Mouse (Mus musculus): ENCODE data around the gene Rspo3.

Gene Rspo3

DNA sequence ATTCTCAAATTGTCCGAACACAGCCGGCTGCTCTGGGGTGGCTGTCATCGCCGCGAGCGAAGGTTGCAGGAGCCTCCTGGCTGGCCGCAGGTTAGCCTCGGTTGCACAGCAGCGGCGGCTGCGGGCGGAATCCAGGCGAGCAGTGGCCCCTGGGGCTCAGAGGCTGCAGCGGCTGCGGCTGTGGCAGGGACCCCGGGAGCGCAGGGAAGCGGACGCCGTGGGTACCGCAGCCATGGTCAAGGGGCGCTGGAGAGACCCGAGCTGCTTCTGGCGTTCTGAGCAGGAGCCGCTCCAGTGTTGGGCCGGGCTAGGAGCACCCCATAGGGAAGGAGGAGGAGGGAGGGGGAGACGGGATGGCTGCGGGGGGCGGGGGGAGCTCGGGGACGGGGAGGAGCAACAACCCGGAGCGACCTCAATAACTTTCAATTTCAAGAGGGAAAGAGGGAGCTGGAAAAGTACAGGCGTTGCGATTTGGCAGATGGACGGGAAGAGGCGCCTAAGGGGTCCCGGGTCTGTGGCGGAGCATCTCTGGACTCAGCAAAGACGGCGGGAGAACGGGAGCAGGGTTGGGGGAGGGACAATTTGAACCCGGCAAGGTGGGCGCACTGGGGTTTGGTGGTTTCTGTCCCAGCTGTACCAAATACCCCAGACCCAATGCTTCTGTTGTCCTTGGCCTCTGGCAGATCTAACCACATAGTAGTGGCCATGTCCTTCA, at the start of gene Rspo3:
TSS of gene Rspo3 (minus strand) at position 322 of the 715 bp plus-strand sequence.
- DNase-seq (ENCODE audit: low spot score in 2 of 2): peak in 1 of 2 experiments; percentile 40

GRCm38 (mm10) chr10:29581940-29582339, 46.3 kb upstream of the Rspo3 start:
- no peak for DNase-seq (ENCODE audit: low spot score in 2 of 2)

DNA sequence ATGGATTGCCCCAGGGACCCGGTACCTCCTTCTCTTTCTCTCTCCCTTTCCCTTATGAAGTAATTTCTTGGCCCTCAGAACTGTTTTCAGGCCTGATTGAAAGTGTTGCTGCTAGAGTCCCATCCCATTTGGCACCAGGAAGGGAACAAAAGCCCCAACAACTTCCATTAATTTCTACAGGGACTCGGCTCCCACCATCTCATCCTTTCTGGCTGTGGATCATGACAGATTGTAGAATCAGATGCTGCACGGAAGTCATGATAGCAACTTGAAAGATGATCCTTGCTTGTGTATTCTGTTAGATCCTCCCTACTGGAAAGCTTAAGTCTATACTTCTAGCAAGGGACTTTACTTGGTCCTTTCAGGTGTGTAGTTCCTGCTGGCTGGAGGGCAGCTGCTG, 45.8 kb upstream of the Rspo3 start:
- DNase-seq (ENCODE audit: low spot score in 2 of 2): no peak

GRCm38 (mm10) chr10:29555983-29556382, 20.3 kb upstream of the Rspo3 start:
- no peak for DNase-seq (ENCODE audit: low spot score in 2 of 2)

GRCm38 (mm10) chr10:29554365-29554764, 18.7 kb upstream of the Rspo3 start:
- DNase-seq (ENCODE audit: low spot score in 2 of 2): no peak

DNA sequence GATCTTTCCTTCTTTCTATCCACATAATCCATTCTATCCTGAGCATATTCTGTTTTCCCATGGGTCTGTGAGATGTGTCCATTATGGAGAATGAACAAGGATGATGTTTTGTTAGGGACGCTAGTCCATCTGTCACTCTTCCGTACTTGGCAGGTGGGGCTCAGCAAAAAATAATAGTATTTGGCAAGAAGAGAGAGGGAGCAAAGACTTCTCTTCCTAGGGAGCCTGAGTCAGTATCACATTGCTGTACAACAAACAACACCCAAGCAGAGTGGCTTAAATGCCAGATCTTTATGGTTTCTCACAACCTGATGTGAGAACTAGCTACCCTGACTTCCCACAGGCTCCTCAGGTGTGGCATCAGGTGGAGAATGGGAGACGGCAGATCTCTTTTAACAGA, 7.3 kb upstream of the Rspo3 start:
- DNase-seq (ENCODE audit: low spot score in 2 of 2): no peak

GRCm38 (mm10) chr10:29539516-29539915, 3.8 kb upstream of the Rspo3 start:
- DNase-seq (ENCODE audit: low spot score in 2 of 2): no peak

- no peak for DNase-seq (ENCODE audit: low spot score in 2 of 2)
Measured at GRCm38 (mm10) chr10:29538791-29539190, 3.1 kb upstream of the Rspo3 start.

GRCm38 (mm10) chr10:29534830-29535227, 838 bp downstream of the Rspo3 start:
- no peak for DNase-seq (ENCODE audit: low spot score in 2 of 2)

DNA sequence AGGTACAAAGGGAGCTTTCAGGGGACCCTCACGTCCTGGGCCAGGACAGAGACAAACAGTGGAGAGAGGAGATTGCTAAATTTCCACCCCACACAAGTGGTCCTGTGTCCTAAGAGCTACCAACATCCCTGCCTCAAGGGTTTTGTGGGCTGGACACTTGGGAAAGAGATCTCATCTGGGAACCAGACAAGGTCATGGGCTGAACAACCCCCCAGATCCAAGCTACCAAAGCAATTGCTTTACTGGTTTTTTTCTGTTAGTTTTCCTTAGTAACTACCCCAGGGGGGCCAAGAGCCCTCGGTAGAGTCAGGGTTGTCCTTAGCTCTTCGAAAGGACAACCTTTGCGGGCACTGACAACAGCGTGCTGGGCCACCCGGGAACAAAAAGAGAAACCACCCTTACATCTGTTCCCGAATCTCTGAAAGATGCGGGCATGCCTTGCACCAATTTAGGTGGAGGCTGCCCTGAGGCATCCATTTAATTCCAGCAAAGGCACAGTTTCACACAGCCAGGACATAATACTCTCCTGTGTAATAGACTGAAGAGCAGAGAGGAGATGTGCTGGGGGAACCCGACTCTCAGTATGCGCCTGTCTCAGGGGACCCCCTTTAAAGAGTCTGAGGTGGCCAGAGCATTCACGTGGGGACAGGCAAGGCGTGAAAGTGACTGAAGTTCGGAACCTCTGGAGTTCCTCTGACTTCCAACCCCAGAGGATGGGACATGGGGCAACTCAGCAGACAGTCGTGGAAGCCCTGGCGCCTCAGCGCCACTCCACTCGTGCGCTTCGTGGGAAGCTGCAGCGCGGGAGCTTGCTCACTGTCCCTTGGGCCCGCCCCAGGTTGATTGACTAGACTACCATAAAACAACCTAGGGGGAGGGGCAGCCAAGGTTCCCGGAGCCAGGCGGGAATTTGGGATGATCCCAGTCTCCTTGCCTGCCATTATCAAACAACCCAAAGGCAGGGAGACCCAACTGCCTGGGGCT, 1.5 kb downstream of the Rspo3 start:
- DNase-seq (ENCODE audit: low spot score in 2 of 2): peak in 1 of 2 experiments; percentile 18

- DNase-seq (ENCODE audit: low spot score in 2 of 2): peak; percentile 74 to 86
Measured at GRCm38 (mm10) chr10:29532821-29533715, 2.6 kb downstream of the Rspo3 start.

GRCm38 (mm10) chr10:29513563-29513962, 22.1 kb downstream of the Rspo3 start:
- no peak for DNase-seq (ENCODE audit: low spot score in 2 of 2)

DNA sequence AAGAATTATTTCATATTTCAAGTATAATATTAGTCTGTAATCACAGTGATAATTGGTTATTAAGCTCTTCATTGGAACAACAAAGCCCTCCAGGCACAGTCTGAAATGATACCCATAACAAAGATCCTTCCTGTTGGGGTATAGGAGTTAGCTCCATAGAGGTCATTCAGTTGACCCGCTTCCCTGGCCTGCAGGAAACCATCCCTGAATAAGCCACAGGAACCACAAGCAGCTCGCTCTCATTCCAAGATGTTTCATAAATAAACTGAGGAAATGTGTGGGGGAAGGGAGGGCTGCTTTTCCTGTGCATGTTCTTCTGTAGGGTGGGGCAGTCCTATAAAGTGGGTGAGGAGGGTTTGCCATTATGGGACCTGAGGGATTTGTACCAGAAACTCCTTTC, 27.5 kb downstream of the Rspo3 start:
- no peak for DNase-seq (ENCODE audit: low spot score in 2 of 2)

DNA sequence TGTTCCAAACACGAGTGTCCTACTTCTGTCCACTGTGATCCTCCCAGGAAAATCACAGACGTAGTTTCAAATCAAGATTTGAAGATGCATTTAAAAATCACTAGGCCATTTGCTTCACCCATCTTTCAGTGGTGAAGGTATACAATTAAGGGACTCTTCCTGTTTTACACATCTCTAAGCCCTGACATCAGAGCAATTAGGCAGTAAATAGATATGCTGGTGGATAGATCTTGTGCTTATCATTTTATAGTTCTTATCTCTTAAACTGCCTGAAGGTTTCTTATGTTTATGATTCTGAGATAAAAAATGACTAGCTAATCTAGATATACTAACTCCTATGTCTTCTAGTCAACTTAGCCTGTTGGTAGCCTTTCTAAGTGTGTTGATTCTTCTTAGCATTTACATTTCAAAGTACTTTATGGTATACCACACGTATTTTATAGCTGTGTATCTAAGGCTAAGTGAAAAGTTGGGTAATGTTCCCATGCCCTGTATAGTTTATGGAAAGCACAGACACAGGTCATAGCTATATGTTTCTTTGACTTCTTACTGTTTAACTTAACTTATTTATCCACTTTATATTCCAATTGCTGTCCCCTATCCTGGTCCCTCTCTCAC, 38.4 kb downstream of the Rspo3 start:
- no peak for DNase-seq (ENCODE audit: low spot score in 2 of 2)

GRCm38 (mm10) chr10:29493996-29494395, 41.7 kb downstream of the Rspo3 start:
- DNase-seq (ENCODE audit: low spot score in 2 of 2): no peak

- DNase-seq (ENCODE audit: low spot score in 2 of 2): no peak
Measured at GRCm38 (mm10) chr10:29480945-29481344, 54.7 kb downstream of the Rspo3 start.

DNA sequence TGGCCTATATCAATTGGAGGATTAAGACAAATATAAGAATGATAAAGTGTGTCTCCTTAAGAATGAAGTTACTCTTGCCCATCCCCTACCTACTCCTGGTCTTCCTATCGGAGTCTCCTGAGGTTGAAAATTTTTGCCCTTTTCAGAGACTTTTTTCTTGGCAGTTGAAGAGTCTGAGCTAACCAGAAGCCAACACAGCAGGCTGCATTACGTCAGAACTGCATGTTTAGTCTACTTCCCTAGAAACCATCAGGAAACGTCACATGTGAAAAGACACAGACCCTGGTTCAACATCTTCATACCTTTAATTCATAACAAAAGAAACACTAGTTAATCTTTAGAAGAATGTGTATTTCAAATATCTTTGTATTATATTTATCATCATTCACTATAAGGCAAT, 56.3 kb downstream of the Rspo3 start:
- no peak for DNase-seq (ENCODE audit: low spot score in 2 of 2)

GRCm38 (mm10) chr10:29470454-29470853, 65.2 kb downstream of the Rspo3 start:
- DNase-seq (ENCODE audit: low spot score in 2 of 2): no peak

- DNase-seq (ENCODE audit: low spot score in 2 of 2): no peak
Measured at GRCm38 (mm10) chr10:29460100-29460499, 75.6 kb downstream of the Rspo3 start.

GRCm38 (mm10) chr10:29459632-29460031, 76.0 kb downstream of the Rspo3 start:
- DNase-seq (ENCODE audit: low spot score in 2 of 2): no peak

GRCm38 (mm10) chr10:29445076-29445475, 90.6 kb downstream of the Rspo3 start:
- DNase-seq (ENCODE audit: low spot score in 2 of 2): no peak

Data from frontal cortex, postnatal 10 days (tissue).